Mouse (Mus musculus) liver, embryonic 12.5 days (tissue): Measurements from ENCODE around the gene Tjp3. TPM values are rescaled to one million over a fixed set of nuclear protein-coding genes. Genes with fewer than 3 reads are reported as not detected.

Experiments
- microRNA-seq: library from miRNA; unstranded; fragments of <30 nt; microRNA quantifications from one replicate; pipeline ENCODE4, GENCODE M21; 2017
- polyA plus RNA-seq: library from polyadenylated mRNA; unstranded; fragments of >200 nt; fragmentation: Nextera tagmentation; extraction: Ambion mirVana; gene quantifications from 2 replicates; pipeline ENCODE4 v1.2.1, GENCODE M21; 2016

Gene Tjp3
- polyA plus RNA-seq, 1 experiment from 2014 or later: 1.1 TPM

Small RNAs within 50 kb of the gene (microRNA-seq; reads per million reads assigned to microRNA genes)
- gene Mir3057: 8.4 reads per million, percentile 18 among the genes with 10 or more reads in this experiment

Other genes with a start within 250 kb of the Tjp3 start
- 89.2 and 91.3 TPM in 2 replicates for gene Sgta, start 231.4 kb downstream of the Tjp3 start, polyA plus RNA-seq
- gene Thop1, start 221.5 kb downstream of the Tjp3 start, polyA plus RNA-seq: 48.5 and 50.8 TPM in 2 replicates
- 17.3 and 17.8 TPM in 2 replicates for gene Creb3l3, start 192.7 kb downstream of the Tjp3 start, polyA plus RNA-seq
- gene Map2k2, start 185.7 kb downstream of the Tjp3 start, polyA plus RNA-seq: 167 and 168 TPM in 2 replicates
- 74.0 and 76.0 TPM in 2 replicates for gene Zbtb7a, start 156.4 kb downstream of the Tjp3 start, polyA plus RNA-seq
- 28.9 and 29.7 TPM in 2 replicates for gene Pias4, start 123.7 kb downstream of the Tjp3 start, polyA plus RNA-seq
- 440 and 450 TPM in 2 replicates for gene Eef2, start 115.0 kb downstream of the Tjp3 start, polyA plus RNA-seq
- gene Dapk3, start 108.6 kb downstream of the Tjp3 start, polyA plus RNA-seq: 41.7 TPM in 2 replicates
- gene 4930442H23Rik, start 107.7 kb downstream of the Tjp3 start, polyA plus RNA-seq: not detected in 2 replicates
- not detected in 2 replicates for gene Nmrk2, start 89.5 kb downstream of the Tjp3 start, polyA plus RNA-seq
- gene Atcay, start 60.7 kb downstream of the Tjp3 start, polyA plus RNA-seq: 0.05 and 0.06 TPM in 2 replicates
- gene Zfr2, start 58.4 kb downstream of the Tjp3 start, polyA plus RNA-seq: 1.1 and 1.2 TPM in 2 replicates
- gene Matk, start 38.6 kb downstream of the Tjp3 start, polyA plus RNA-seq: 2.0 and 2.2 TPM in 2 replicates
- 152 and 156 TPM in 2 replicates for gene Mrpl54, start 24.6 kb downstream of the Tjp3 start, polyA plus RNA-seq
- 27.3 and 30.4 TPM in 2 replicates for gene Apba3, start 24.6 kb downstream of the Tjp3 start, polyA plus RNA-seq
- 27.8 and 29.0 TPM in 2 replicates for gene Pip5k1c, start 1.4 kb upstream of the Tjp3 start, polyA plus RNA-seq
- 52.9 and 55.1 TPM in 2 replicates for gene Cactin, start 29.5 kb upstream of the Tjp3 start, polyA plus RNA-seq
- gene Tbxa2r, start 37.1 kb upstream of the Tjp3 start, polyA plus RNA-seq: 6.7 and 7.0 TPM in 2 replicates
- 0.04 TPM in 1 of 2 replicates, not detected in the other for gene Gipc3, start 51.7 kb upstream of the Tjp3 start, polyA plus RNA-seq
- gene Hmg20b, start 58.9 kb upstream of the Tjp3 start, polyA plus RNA-seq: 39.9 and 47.1 TPM in 2 replicates
- 20.8 and 21.0 TPM in 2 replicates for gene Mfsd12, start 65.9 kb upstream of the Tjp3 start, polyA plus RNA-seq
- gene 4930404N11Rik, start 74.2 kb upstream of the Tjp3 start, polyA plus RNA-seq: 1.4 TPM in 2 replicates
- gene Fzr1, start 86.9 kb upstream of the Tjp3 start, polyA plus RNA-seq: 93.8 and 100 TPM in 2 replicates
- gene Dohh, start 92.8 kb upstream of the Tjp3 start, polyA plus RNA-seq: 70.0 and 74.5 TPM in 2 replicates
- gene Gm48551, start 92.9 kb upstream of the Tjp3 start, polyA plus RNA-seq: 0.68 and 1.2 TPM in 2 replicates
- gene Gm48552, start 97.4 kb upstream of the Tjp3 start, polyA plus RNA-seq: 0.71 and 0.98 TPM in 2 replicates
- gene Smim24, start 101.5 kb upstream of the Tjp3 start, polyA plus RNA-seq: 1.8 TPM in 2 replicates
- gene Nfic, start 164.1 kb upstream of the Tjp3 start, polyA plus RNA-seq: 10.1 and 10.2 TPM in 2 replicates
- 0.05 and 0.06 TPM in 2 replicates for gene Celf5, start 191.1 kb upstream of the Tjp3 start, polyA plus RNA-seq
- 59.9 and 62.7 TPM in 2 replicates for gene Ncln, start 204.8 kb upstream of the Tjp3 start, polyA plus RNA-seq
- 3.1 and 3.3 TPM in 2 replicates for gene S1pr4, start 208.6 kb upstream of the Tjp3 start, polyA plus RNA-seq
- gene Gna15, start 232.6 kb upstream of the Tjp3 start, polyA plus RNA-seq: 7.0 and 7.3 TPM in 2 replicates